Mouse (Mus musculus) c-Kit-positive CD71-positive TER-119-positive erythroid progenitor cells, embryonic 14.5 days (primary cell): ENCODE results near the gene Krtap15.

ENCODE experiments used
- DNase-seq: peaks from one replicate; pipeline ENCODE4 v3.0.0-alpha.2; 2013; ENCODE audit warnings: low spot score

The Krtap15 gene

DNA sequence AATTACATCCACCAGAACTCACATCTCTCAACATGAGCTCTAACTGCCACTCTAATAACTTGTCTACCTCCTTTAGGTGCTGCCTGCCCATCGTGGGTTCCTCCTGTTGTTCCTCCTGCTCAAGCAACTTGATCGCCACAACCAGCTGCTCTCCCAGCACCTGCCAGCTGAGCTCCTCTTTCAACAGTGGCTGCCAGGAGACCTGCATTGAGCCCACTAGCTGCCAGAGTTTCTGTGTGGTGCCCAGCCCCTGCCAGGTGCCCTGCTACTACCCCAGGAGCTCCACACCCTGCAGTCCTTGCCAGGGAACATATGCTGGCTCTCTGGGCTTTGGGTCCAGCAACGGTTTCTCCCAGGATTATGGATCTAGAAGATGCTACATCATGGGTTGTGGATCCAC lies at the start of gene Krtap15:
TSS of gene Krtap15 (plus strand) at position 150 of the 400 bp plus-strand sequence.
- no peak for DNase-seq

DNA sequence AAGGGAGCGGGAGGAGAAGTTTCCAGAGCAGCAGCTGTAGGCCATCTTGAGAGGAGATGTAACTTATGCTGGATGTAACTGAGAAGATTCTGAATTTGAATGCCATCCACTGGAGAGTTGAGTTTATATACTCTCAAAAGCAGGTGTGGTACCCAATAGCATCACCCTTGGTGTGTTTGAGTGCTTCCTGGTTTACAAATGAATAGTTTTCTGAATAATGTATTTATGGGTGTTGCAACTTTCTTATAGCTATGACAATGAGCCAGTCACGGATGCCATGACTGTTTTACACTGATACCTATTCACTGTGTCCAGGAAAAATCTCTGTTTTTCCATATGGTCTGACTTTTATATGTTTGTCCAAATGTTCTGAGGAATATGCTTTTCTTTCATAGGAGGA lies 45.9 kb upstream of the Krtap15 start, which contains the start of gene 2310057N15Rik:
TSS of gene 2310057N15Rik (minus strand) at position 101 of the 400 bp plus-strand sequence.
- DNase-seq: no peak

DNA sequence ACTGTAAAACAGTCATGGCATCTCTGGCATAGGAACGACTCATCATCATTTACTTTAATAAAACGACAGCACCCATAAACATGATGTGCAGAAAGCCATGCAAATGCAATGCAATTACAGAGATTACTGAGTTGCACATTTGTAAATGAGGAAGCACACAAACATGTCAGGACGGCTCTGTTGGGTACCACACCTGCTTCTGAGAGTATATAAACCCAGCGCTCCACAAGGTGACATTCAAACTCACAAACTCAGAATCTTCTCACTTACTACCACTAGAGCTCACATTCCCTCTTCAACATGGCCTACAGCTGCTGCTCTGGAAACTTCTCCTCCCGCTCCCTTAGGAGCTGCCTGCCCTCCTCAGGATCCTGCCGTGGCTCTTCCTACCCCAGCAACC lies 42.4 kb upstream of the Krtap15 start, which contains the start of gene Gm5965:
TSS of gene Gm5965 (plus strand) at position 301 of the 400 bp plus-strand sequence.
- DNase-seq: no peak

DNA sequence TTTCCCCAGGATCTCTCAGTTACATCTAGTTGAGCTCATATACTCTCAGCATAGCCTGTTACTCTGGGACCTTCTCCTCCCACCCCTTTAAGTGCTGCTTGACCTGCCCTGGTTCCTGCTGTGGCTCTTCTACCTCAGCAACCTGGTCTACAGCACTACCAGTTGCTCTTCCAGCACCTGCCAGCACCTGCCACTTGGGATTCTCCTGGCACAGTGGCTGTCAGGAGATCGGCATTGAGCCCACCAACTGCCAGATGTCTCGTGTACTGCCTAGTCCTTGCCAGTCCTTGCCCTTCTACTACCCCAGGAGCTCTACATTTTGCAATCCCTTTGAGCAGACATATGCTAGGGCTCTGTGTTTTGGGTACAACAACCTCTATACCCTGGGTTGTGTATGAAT lies 33.2 kb upstream of the Krtap15 start:
- no peak for DNase-seq

DNA sequence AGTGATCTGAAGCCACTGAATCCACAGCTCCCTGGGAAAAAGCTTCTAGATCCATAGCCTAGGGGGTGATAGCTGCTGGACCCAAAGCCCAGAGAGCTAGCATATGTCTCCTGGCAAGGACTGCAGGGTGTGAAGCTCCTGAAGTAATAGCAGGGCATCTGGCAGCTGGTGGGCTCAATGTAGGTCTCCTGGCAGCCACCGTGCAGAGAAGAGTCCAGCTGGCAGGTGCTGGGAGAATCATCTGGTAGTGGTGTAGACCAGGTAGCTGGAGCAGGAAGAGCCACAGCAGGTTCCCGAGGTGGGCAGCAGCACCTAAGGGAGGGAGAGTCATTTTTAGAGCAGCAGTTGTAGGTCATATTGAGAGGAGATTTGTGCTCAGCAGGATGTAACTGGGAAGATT lies 8.2 kb upstream of the Krtap15 start, which contains the start of gene Gm20741:
TSS of gene Gm20741 (minus strand) at position 394 of the 400 bp plus-strand sequence.
- DNase-seq: no peak

- no peak for DNase-seq
Measured at GRCm38 (mm10) chr16:88823736-88824135, 3.7 kb downstream of the Krtap15 start.

- DNase-seq: no peak
Measured at GRCm38 (mm10) chr16:88826095-88826652, 6.2 kb downstream of the Krtap15 start, which contains the start of gene Krtap14. TSS of gene Krtap14 (minus strand) at chr16:88826145.

GRCm38 (mm10) chr16:88826978-88827377 lies 7.0 kb downstream of the Krtap15 start:
- DNase-seq: no peak

DNA sequence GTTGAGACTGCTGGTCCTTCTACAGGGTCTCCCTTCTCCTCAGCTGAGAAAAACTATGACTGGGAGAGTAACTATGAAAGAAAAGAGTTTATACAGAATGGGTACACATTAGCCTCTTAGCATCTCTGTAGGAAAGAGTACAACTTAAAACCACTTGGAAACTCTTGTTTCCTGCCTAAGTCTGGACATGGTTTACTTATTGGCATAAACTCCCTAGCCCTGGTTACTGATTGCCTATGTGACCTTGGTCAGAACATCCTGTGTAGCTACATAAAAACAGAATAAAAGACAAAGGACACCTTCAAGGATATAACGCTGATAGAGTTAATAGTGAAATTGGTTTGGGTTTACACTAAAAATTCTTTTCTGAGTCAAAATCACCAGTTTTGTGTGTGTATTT lies 27.3 kb downstream of the Krtap15 start:
- DNase-seq: no peak

DNA sequence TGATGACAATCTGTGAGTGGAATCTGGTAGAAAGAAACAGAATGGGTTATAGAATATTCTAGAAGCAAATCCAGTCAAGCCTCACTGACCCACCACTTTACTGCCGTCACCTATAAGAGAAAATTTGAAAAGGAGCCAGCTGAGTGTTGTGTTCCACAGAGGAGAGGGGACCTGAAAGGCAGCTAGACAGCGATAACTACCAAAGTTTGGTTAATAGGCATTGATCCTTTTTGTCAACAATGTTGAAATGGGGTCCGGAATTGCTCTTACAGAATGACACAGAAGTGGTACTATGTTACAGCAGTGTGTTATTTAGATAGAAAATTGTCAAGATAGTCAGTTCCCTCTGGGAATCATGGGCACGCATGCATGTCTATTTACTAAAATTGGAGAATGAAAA lies 28.5 kb downstream of the Krtap15 start:
- DNase-seq: no peak

DNA sequence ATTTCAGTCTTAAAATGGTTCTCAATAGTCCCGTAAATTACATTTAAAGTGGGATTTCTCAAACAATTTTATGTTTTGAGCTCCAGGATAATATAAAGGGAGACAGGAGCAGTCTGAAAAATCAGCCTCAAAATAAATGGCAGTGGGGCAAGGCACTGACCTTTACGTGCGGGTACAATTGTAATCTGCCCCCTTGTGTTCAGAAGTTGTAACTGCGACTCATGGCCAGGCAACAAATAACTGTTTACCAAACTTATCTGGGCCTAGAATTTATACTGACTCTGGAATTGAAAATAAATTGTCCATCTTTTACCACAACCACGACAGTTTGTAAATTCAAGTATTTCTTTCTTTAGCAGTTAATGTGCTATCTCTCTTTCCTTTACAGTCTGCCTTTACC lies 31.4 kb downstream of the Krtap15 start:
- DNase-seq: no peak

GRCm38 (mm10) chr16:88864887-88865407 lies 44.9 kb downstream of the Krtap15 start:
- no peak for DNase-seq

GRCm38 (mm10) chr16:88869311-88869710 lies 49.3 kb downstream of the Krtap15 start, which contains the start of gene Krtap19-1:
TSS of gene Krtap19-1 (minus strand) at chr16:88869411.
- DNase-seq: no peak

- no peak for DNase-seq
Measured at GRCm38 (mm10) chr16:88874169-88874568, 54.2 kb downstream of the Krtap15 start, which contains the start of gene Krtap19-2. TSS of gene Krtap19-2 (minus strand) at chr16:88874269.

GRCm38 (mm10) chr16:88877938-88878337 lies 57.9 kb downstream of the Krtap15 start, which contains the start of gene Krtap19-3:
TSS of gene Krtap19-3 (minus strand) at chr16:88878038.
- DNase-seq: no peak
